23 mouse cellular contexts compared by ENCODE assay signal in genomic region chr13:46416021-46416420, GRCm38 (mm10). TPM values are rescaled to one million over a fixed set of nuclear protein-coding genes. Genes with fewer than 3 reads are reported as not detected.
"Had no signal": no experiment of that assay in that cellular context is flagged by ENCODE, and none has a peak within 500 bp of the region (broad histone marks: within the 10 kb centered on the region; RNA-seq: fewer than 3 reads in every experiment).

No protein-coding gene starts in this region.

- H3K4me2 ChIP-seq: limb, embryonic 12.5 days; limb, embryonic 15.5 days; liver, embryonic 11.5 days; lung, embryonic 14.5 days; midbrain, embryonic 12.5 days; neural tube, embryonic 13.5 days; stomach, embryonic 15.5 days had no signal

- H3K36me3 ChIP-seq: limb, embryonic 12.5 days; limb, embryonic 15.5 days; midbrain, embryonic 12.5 days; neural tube, embryonic 13.5 days; stomach, embryonic 15.5 days had no signal

- H3K9me3 ChIP-seq: limb, embryonic 12.5 days; limb, embryonic 15.5 days; midbrain, embryonic 12.5 days; neural tube, embryonic 13.5 days; stomach, embryonic 15.5 days had no signal

- H3K27me3 ChIP-seq: stomach, embryonic 15.5 days had no signal

- H3K27ac ChIP-seq: kidney, postnatal 0 days; layer of hippocampus, adult 2 months; limb, embryonic 12.5 days; limb, embryonic 15.5 days; liver, embryonic 14.5 days; macrophage; midbrain, embryonic 12.5 days; neural tube, embryonic 13.5 days; stomach, embryonic 15.5 days had no signal

- DNase-seq: kidney, postnatal 25 days; layer of hippocampus, adult 9-11 months; liver, postnatal 0 days; lung, embryonic 14.5 days; retina, postnatal 1 day; right cerebral cortex, postnatal 25 days; spleen, adult 18-20 months; thymus, postnatal 25 days had no signal

- H3K4me3 ChIP-seq: layer of hippocampus, adult 2 months; limb, embryonic 12.5 days; limb, embryonic 15.5 days; midbrain, embryonic 12.5 days; myocyte; neural tube, embryonic 13.5 days; stomach, embryonic 15.5 days had no signal

- ATAC-seq: liver, postnatal 0 days; lung, postnatal 0 days had no signal

- H3K9ac ChIP-seq: limb, embryonic 12.5 days; limb, embryonic 15.5 days; liver, embryonic 14.5 days; liver, postnatal 0 days; lung, embryonic 14.5 days; midbrain, embryonic 12.5 days; neural tube, embryonic 13.5 days; stomach, embryonic 15.5 days had no signal

RNA-seq across cellular contexts. Expression of gene Rbm24, which starts 2.2 kb away (rescaled TPM):
- total RNA-seq: megakaryocyte, adult 5-6 weeks; monocyte, adult 5-6 weeks; neutrophil, adult 5-6 weeks had no signal
- polyA plus RNA-seq: macrophage had no signal
